ENCODE assay signal across 9 mouse cellular contexts in genomic region chr14:49153801-49154200, GRCm38 (mm10). TPM values are rescaled to one million over a fixed set of nuclear protein-coding genes. Genes with fewer than 3 reads are reported as not detected.
A peak's percentile ranks its signal among the peaks of the same experiment; 100 is the strongest.
DNase-seq lines count a peak whose midpoint lies in the region; ATAC-seq and TF ChIP-seq lines count a peak whose summit lies in the region.
"Had no signal": no experiment of that assay in that cellular context is flagged by ENCODE, and none has a peak within 500 bp of the region (broad histone marks: within the 10 kb centered on the region; RNA-seq: fewer than 3 reads in every experiment).

No protein-coding gene starts in this region.

- intact Hi-C loops in heart, postnatal 10 days (cut with DNase I) = no loop called here
- intact Hi-C loops in gastrocnemius, adult 2 months (cut with DNase I) = no loop called here

- TF ChIP-seq CTCF in cerebellum, adult 2 months (IDR thresholded peaks at IDR 0.05; ENCODE audit: borderline replicate concordance, insufficient read depth, low read depth, low read length) = peak; percentile 58
- TF ChIP-seq CTCF in gastrocnemius, adult 2 months (IDR thresholded peaks at IDR 0.05) = peak; percentile 90

- H3K27ac ChIP-seq in heart, embryonic 10.5 days = no peak overlapping the region
- no peak overlapping the region for H3K27ac ChIP-seq in cerebellum, adult 2 months (ENCODE audit: insufficient read depth, low read length)
- no peak overlapping the region for H3K27ac ChIP-seq in gastrocnemius, adult 2 months
- H3K27ac ChIP-seq: embryonic facial prominence, embryonic 12.5 days had no signal

- TF ChIP-seq POLR2A in cerebellum, adult 2 months (IDR thresholded peaks at IDR 0.05; ENCODE audit: borderline replicate concordance, insufficient read depth, low read length) = no peak

- H3K9me3 ChIP-seq in heart, embryonic 10.5 days = no peaks in the 10 kb centered on the region
- H3K9me3 ChIP-seq: embryonic facial prominence, embryonic 12.5 days had no signal

- H3K36me3 ChIP-seq in heart, embryonic 10.5 days = no peaks in the 10 kb centered on the region
- H3K36me3 ChIP-seq: embryonic facial prominence, embryonic 12.5 days had no signal

- no peaks in the 10 kb centered on the region for H3K27me3 ChIP-seq in heart, embryonic 10.5 days (ENCODE audit: insufficient read depth, poor library complexity, severe bottlenecking)
- no peaks in the 10 kb centered on the region for H3K27me3 ChIP-seq in cerebellum, adult 2 months (ENCODE audit: control insufficient read depth, insufficient read depth, low read length)
- H3K27me3 ChIP-seq: embryonic facial prominence, embryonic 12.5 days had no signal

- peak; percentile 58 to 83 for DNase-seq in heart, postnatal 10 days
- no peak for DNase-seq in heart, embryonic 10.5 days (ENCODE audit: low spot score)
- peak; percentile 12 for DNase-seq in Muller cell, postnatal 12 days (ENCODE audit: inconsistent ontology term)
- peak; percentile 45 to 57 for DNase-seq in cerebellum, adult 2 months
- DNase-seq in gastrocnemius, adult 2 months = peak; percentile 61
- peak; percentile 19 to 54 for DNase-seq in layer of hippocampus, postnatal 36 days
- DNase-seq in testis, postnatal 14 days (ENCODE audit: low spot score) = peak; percentile 73

- H3K4me1 ChIP-seq in heart, embryonic 10.5 days = 0 out of 2 replicates have a peak, but pooled peaks cover 3% of the 10 kb centered on the region
- H3K4me1 ChIP-seq in cerebellum, adult 2 months (ENCODE audit: control insufficient read depth, insufficient read depth, low read length) = no peaks in the 10 kb centered on the region
- H3K4me1 ChIP-seq: embryonic facial prominence, embryonic 12.5 days had no signal

- ATAC-seq in monocyte, adult 5-6 weeks (replicated peaks; ENCODE audit: insufficient number of reproducible peaks, low FRiP score, low TSS enrichment, poor library complexity, severe bottlenecking) = peak; percentile 80

- no peak overlapping the region for H3K4me3 ChIP-seq in heart, embryonic 10.5 days
- H3K4me3 ChIP-seq in cerebellum, adult 2 months (replicated peaks; ENCODE audit: insufficient read depth, low read depth, low read length) = no peak overlapping the region
- no peak overlapping the region for H3K4me3 ChIP-seq in gastrocnemius, adult 2 months
- H3K4me3 ChIP-seq: embryonic facial prominence, embryonic 12.5 days had no signal

- 32% methylated on average over 7 of the region's 7 CpGs for WGBS in heart, embryonic 10.5 days
- 17% methylated on average over 7 of the region's 7 CpGs for WGBS in cerebellum, adult 2 months

RNA-seq across cellular contexts. Expression of gene Naa30, which starts 18.2 kb away (rescaled TPM):
- 10 to 100 TPM; 23.7 to 27.1 TPM for total RNA-seq in heart, postnatal 10 days (2021)
- 8.2 and 12.2 TPM in 2 replicates for polyA plus RNA-seq in heart, embryonic 10.5 days (2016; fragmentation: Nextera tagmentation; extraction: Ambion mirVana)
- 20.7 and 22.3 TPM in 2 replicates for polyA plus RNA-seq in cerebellum, adult 2 months (2012; rRNA removed)
- total RNA-seq in gastrocnemius, adult 2 months (2021) = 10 to 100 TPM; 17.3 to 23.6 TPM
- total RNA-seq in layer of hippocampus, postnatal 36 days (2021) = 10 to 100 TPM; 35.9 to 42.6 TPM
- total RNA-seq in monocyte, adult 5-6 weeks (2017) = 33.4 to 62.2 TPM (median 36.2 TPM) in 3 replicates
